Mouse (Mus musculus) CH12.LX (cell line): ENCODE measurements at regions not wholly inside any gene's neighbourhood (a gene's known extent, or its start where the extent isn't known, plus 50 kb on each side); places are given as distances from the start of the nearest gene placed in this dataset.

Source experiments
- DNase-seq: peaks from one replicate; pipeline ENCODE4 v3.0.0-alpha.2; 2013; ENCODE audit errors: extremely low read depth
- H3K27ac ChIP-seq: 2 replicates; pipeline ENCODE4 v1.5.1; 2012; ENCODE audit warnings: low read depth, mild to moderate bottlenecking, control low read depth, moderate library complexity; ENCODE audit not compliant: insufficient read depth
- H3K27me3 ChIP-seq: replicated peaks from 2 replicates; pipeline ENCODE3; 2012; ENCODE audit warnings: inconsistent platforms
- H3K36me3 ChIP-seq, 2 experiments: replicated peaks in 1 of 2; 2 replicates each; pipeline versions ENCODE3 to v1.6.1; 2012; ENCODE audit warnings: inconsistent platforms in 1 of 2, low read length in 1 of 2, mild to moderate bottlenecking in 1 of 2, mixed read lengths in 1 of 2, moderate library complexity in 1 of 2; ENCODE audit not compliant: control insufficient read depth in 1 of 2, insufficient read depth in 1 of 2
- H3K4me1 ChIP-seq, 2 experiments: 2 replicates each; pipeline ENCODE4 v1.6.1; 2012; ENCODE audit warnings: inconsistent platforms in 1 of 2, moderate library complexity in 1 of 2; ENCODE audit not compliant: insufficient read depth in 2 of 2, control insufficient read depth in 1 of 2
- H3K4me2 ChIP-seq: 2 replicates; pipeline ENCODE4 v1.6.1; 2012; ENCODE audit warnings: low read depth, mild to moderate bottlenecking, control low read depth; ENCODE audit not compliant: poor library complexity, insufficient read depth, severe bottlenecking
- H3K4me3 ChIP-seq, 3 experiments: fragments of 150-350 bp in 1 of 3; sonication (generic) in 1 of 3; replicated peaks in 1 of 3; 2 replicates each; pipeline versions ENCODE3 to v1.5.1; 2011 to 2012; ENCODE audit warnings: low read depth in 2 of 3, low read length in 2 of 3, mild to moderate bottlenecking in 2 of 3, moderate library complexity in 2 of 3, control low read depth in 1 of 3, improper control_type of control experiment in 1 of 3, inconsistent platforms in 1 of 3, mixed read lengths in 1 of 3; ENCODE audit not compliant: poor library complexity in 1 of 3
- H3K79me2 ChIP-seq: replicated peaks from 2 replicates; pipeline ENCODE4 v1.6.1; 2012; ENCODE audit warnings: mild to moderate bottlenecking, moderate library complexity; ENCODE audit not compliant: control insufficient read depth, poor library complexity, insufficient read depth, severe bottlenecking; ENCODE audit errors: extremely low read depth
- H3K9ac ChIP-seq: 2 replicates; pipeline ENCODE4 v1.6.1; 2012; ENCODE audit warnings: low read depth, mild to moderate bottlenecking, control low read depth, moderate library complexity; ENCODE audit not compliant: insufficient read depth
- H3K9me3 ChIP-seq: replicated peaks from 2 replicates; pipeline ENCODE3; 2012; ENCODE audit warnings: low read length, inconsistent platforms, mixed read lengths
- CTCF ChIP-seq, 2 experiments: IDR thresholded peaks in 1 of 2; conservative IDR thresholded peaks in 1 of 2; 2 replicates each; pipeline ENCODE4 v1.5.1; 2011 to 2012; ENCODE audit warnings: low read depth in 2 of 2, low read length in 2 of 2, improper control_type of control experiment in 1 of 2, inconsistent platforms in 1 of 2, mild to moderate bottlenecking in 1 of 2, moderate library complexity in 1 of 2
- E2F4 ChIP-seq: IDR thresholded peaks from 2 replicates; pipeline ENCODE4 v1.6.1; 2011; ENCODE audit warnings: low read depth, low read length, improper control_type of control experiment; ENCODE audit not compliant: insufficient replicate concordance
- ELF1 ChIP-seq: IDR thresholded peaks from 2 replicates; pipeline ENCODE4 v1.6.1; 2014; ENCODE audit warnings: low read depth, mild to moderate bottlenecking, inconsistent platforms, low read length, improper control_type of control experiment
- EP300 ChIP-seq: IDR thresholded peaks from 2 replicates; pipeline ENCODE4 v1.6.1; 2011; ENCODE audit warnings: low read length, improper control_type of control experiment
- ETS1 ChIP-seq: conservative IDR thresholded peaks from 2 replicates; pipeline ENCODE4 v1.6.1; 2012; ENCODE audit warnings: low read depth, mild to moderate bottlenecking, inconsistent platforms, low read length, improper control_type of control experiment, moderate library complexity
- GABPA ChIP-seq: IDR thresholded peaks from 2 replicates; pipeline ENCODE4 v1.6.1; 2012; ENCODE audit warnings: low read depth, low read length, improper control_type of control experiment, inconsistent platforms; ENCODE audit not compliant: insufficient replicate concordance
- JUN ChIP-seq: IDR thresholded peaks from 2 replicates; pipeline ENCODE4 v1.6.1; 2011; ENCODE audit warnings: low read depth, mild to moderate bottlenecking, low read length, improper control_type of control experiment, moderate library complexity; ENCODE audit not compliant: insufficient read depth
- KAT2A ChIP-seq: IDR thresholded peaks from 2 replicates; pipeline ENCODE4 v1.6.1; 2012; ENCODE audit warnings: low read length, improper control_type of control experiment, inconsistent platforms; ENCODE audit not compliant: insufficient replicate concordance
- MAFK ChIP-seq: IDR thresholded peaks from 2 replicates; pipeline ENCODE4 v1.6.1; 2011; ENCODE audit warnings: low read length, improper control_type of control experiment; ENCODE audit not compliant: insufficient replicate concordance
- MAX ChIP-seq: IDR thresholded peaks from 2 replicates; pipeline ENCODE4 v1.6.1; 2011; ENCODE audit warnings: low read length, improper control_type of control experiment
- MEF2A ChIP-seq: IDR thresholded peaks from 2 replicates; pipeline ENCODE4 v1.6.1; 2014; ENCODE audit warnings: low read depth, mild to moderate bottlenecking, inconsistent platforms, low read length, improper control_type of control experiment, borderline replicate concordance
- MXI1 ChIP-seq: IDR thresholded peaks from 2 replicates; pipeline ENCODE4 v1.6.1; 2011; ENCODE audit warnings: mild to moderate bottlenecking, low read depth, low read length, improper control_type of control experiment
- MYC ChIP-seq: IDR thresholded peaks from 2 replicates; pipeline ENCODE4 v1.6.1; 2011; ENCODE audit warnings: low read depth, mild to moderate bottlenecking, improper control_type of control experiment, low read length
- NELFE ChIP-seq: IDR thresholded peaks from 2 replicates; pipeline ENCODE4 v1.6.1; 2011; ENCODE audit warnings: low read depth, low read length, improper control_type of control experiment
- NRF1 ChIP-seq: IDR thresholded peaks from 2 replicates; pipeline ENCODE4 v1.6.1; 2014; ENCODE audit warnings: low read depth, mild to moderate bottlenecking, inconsistent platforms, low read length, improper control_type of control experiment, moderate library complexity
- RAD21 ChIP-seq: IDR thresholded peaks from 2 replicates; pipeline ENCODE4 v1.6.1; 2011; ENCODE audit warnings: low read depth, mild to moderate bottlenecking, low read length, improper control_type of control experiment, moderate library complexity
- RCOR1 ChIP-seq: conservative IDR thresholded peaks from 2 replicates; pipeline ENCODE4 v1.6.1; 2012; ENCODE audit warnings: low read depth, mild to moderate bottlenecking, inconsistent platforms, low read length, improper control_type of control experiment
- SIN3A ChIP-seq: IDR thresholded peaks from 2 replicates; pipeline ENCODE4 v1.6.1; 2012; ENCODE audit warnings: low read length, improper control_type of control experiment, inconsistent platforms
- TCF12 ChIP-seq: IDR thresholded peaks from 2 replicates; pipeline ENCODE4 v1.6.1; 2014; ENCODE audit warnings: low read depth, mild to moderate bottlenecking, inconsistent platforms, low read length, improper control_type of control experiment
- UBTF ChIP-seq: IDR thresholded peaks from 2 replicates; pipeline ENCODE4 v1.6.1; 2012; ENCODE audit warnings: low read depth, mild to moderate bottlenecking, inconsistent platforms, low read length, improper control_type of control experiment, moderate library complexity
- USF2 ChIP-seq: conservative IDR thresholded peaks from 2 replicates; pipeline ENCODE4 v1.6.1; 2011; ENCODE audit warnings: low read depth, low read length, improper control_type of control experiment
- ZC3H11A ChIP-seq: IDR thresholded peaks from 2 replicates; pipeline ENCODE4 v1.6.1; 2012; ENCODE audit warnings: low read depth, mild to moderate bottlenecking, inconsistent platforms, low read length, improper control_type of control experiment
- ZMIZ1 ChIP-seq: IDR thresholded peaks from 2 replicates; pipeline ENCODE4 v1.6.1; 2012; ENCODE audit warnings: low read depth, mild to moderate bottlenecking, inconsistent platforms, low read length, improper control_type of control experiment
- ZNF384 ChIP-seq: IDR thresholded peaks from 2 replicates; pipeline ENCODE4 v1.6.1; 2012; ENCODE audit warnings: low read depth, low read length, improper control_type of control experiment, inconsistent platforms
- dilution Hi-C: fragments of 300-500 bp; cut with MboI; formaldehyde crosslinking; loops from 2 replicates; pipeline ENCODE4 v1.14.3; 2020; ENCODE audit warnings: low sequenced_read_pairs; ENCODE audit not compliant: extremely low pct_unique_long_range_greater_than_20kb, extremely low pct_ligation_motif_present
- in situ Hi-C: fragments of 300-500 bp; cut with MboI; formaldehyde crosslinking; loops from 3 replicates; pipeline ENCODE4 v1.14.3; 2019; ENCODE audit warnings: low sequenced_read_pairs, low pct_ligation_motif_present, low pct_unique_long_range_greater_than_20kb, mixed read lengths

- H3K9me3 ChIP-seq: peaks cover 57% of the 10 kb centered on the region
- H3K79me2 ChIP-seq: no peaks in the 10 kb centered on the region
- no peak for DNase-seq
- TF ChIP-seq USF2 (no peak), MXI1 (no peak), NELFE (no peak), MYC (no peak), JUN (no peak), MEF2A (no peak), SIN3A (no peak), TCF12 (no peak), MAX (no peak), RAD21 (no peak), MAFK (no peak), RCOR1 (no peak), EP300 (no peak), ELF1 (no peak), CTCF (conservative IDR thresholded peaks at IDR 0.05 in 1 of 2, IDR thresholded peaks at IDR 0.05 in 1 of 2; ENCODE audit: low read depth in 2 of 2, low read length in 2 of 2) (no peak)
- dilution Hi-C loops: no loop called here
- H3K4me1 ChIP-seq: no peaks in the 10 kb centered on the region
- H3K9ac ChIP-seq: no peak overlapping the region
- in situ Hi-C loops: no loop called here
- H3K27ac ChIP-seq: no peak overlapping the region
- no peak overlapping the region for H3K4me2 ChIP-seq
- no peak overlapping the region for H3K4me3 ChIP-seq
- no peaks in the 10 kb centered on the region for H3K27me3 ChIP-seq
- H3K36me3 ChIP-seq: no peaks in the 10 kb centered on the region
Measured at GRCm38 (mm10) chr13:60440586-60440985, 161.2 kb upstream of the Dapk1 start.

- dilution Hi-C loops: no loop called here
- peaks cover 62% of the 10 kb centered on the region for H3K9me3 ChIP-seq
- no peaks in the 10 kb centered on the region for H3K36me3 ChIP-seq
Measured at GRCm38 (mm10) chr13:60445164-60445563, 156.6 kb upstream of the Dapk1 start.

More at GRCm38 (mm10) chr13:60445164-60445563, 156.6 kb upstream of the Dapk1 start:
- Histone ChIP-seq H3K27ac (no peak overlapping the region), H3K79me2 (no peaks in the 10 kb centered on the region), H3K9ac (no peak overlapping the region), H3K4me2 (no peak overlapping the region), H3K4me1 (no peaks in the 10 kb centered on the region), H3K4me3 (no peak overlapping the region), H3K27me3 (no peaks in the 10 kb centered on the region)
- no peak for TF ChIP-seq RCOR1
- no peak for TF ChIP-seq ZMIZ1
- no peak for TF ChIP-seq SIN3A
- TF ChIP-seq ETS1: no peak
- no peak for TF ChIP-seq MXI1
- TF ChIP-seq NRF1: no peak
- no peak for TF ChIP-seq JUN
- no peak for TF ChIP-seq UBTF
- no peak for TF ChIP-seq TCF12
- no peak for TF ChIP-seq MYC
- TF ChIP-seq MEF2A: no peak
- TF ChIP-seq ZC3H11A: no peak
- TF ChIP-seq KAT2A: no peak
- no peak for TF ChIP-seq CTCF (conservative IDR thresholded peaks at IDR 0.05 in 1 of 2, IDR thresholded peaks at IDR 0.05 in 1 of 2; ENCODE audit: low read depth in 2 of 2, low read length in 2 of 2)
- no peak for TF ChIP-seq E2F4
- TF ChIP-seq GABPA: no peak
- no peak for TF ChIP-seq ZNF384
- TF ChIP-seq MAX: no peak
- TF ChIP-seq RAD21: no peak
- in situ Hi-C loops: no loop called here
- no peak for DNase-seq
